Mouse (Mus musculus): ENCODE measurements around the gene Cnot10. TPM values are rescaled to one million over a fixed set of nuclear protein-coding genes. Genes with fewer than 3 reads are reported as not detected.

Gene Cnot10
- total RNA-seq, 4 experiments from 2014 or later, result 42.5 to 51.1 (median 44.4) TPM

- DNase-seq, result no peak
Observed at GRCm38 (mm10) chr9:114543882-114544753, 95.9 kb downstream of the Cnot10 start.

DNA sequence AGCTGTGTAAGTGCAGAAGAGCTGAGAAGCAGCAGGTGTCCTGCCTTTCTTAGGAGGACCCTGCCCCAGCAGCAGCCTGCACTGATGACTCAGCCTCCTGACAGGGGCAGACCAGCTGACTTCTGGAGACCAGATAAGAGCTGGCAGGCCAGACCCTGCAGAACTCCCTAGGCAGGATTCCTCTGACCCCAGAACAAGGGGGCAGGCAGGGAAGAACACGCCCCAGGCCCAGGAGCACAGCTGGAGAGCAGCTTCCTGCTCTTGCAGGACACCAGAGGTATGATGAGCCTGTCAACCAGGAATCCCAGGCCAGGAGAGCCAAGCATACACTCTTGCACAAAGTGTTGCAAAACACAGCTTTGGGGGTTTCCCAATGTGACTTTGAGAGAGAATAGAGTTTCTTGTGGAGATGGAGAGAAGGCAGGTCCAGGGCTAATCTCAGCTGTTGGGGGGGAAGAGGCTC lies 98.7 kb downstream of the Cnot10 start:
- no peak for DNase-seq

GRCm38 (mm10) chr9:114538996-114539563 lies 100.9 kb downstream of the Cnot10 start:
- no peak for DNase-seq

- DNase-seq, result no peak
Observed at GRCm38 (mm10) chr9:114536628-114537027, 103.4 kb downstream of the Cnot10 start.

Other genes with a start within 250 kb of the Cnot10 start
- gene Crtap, start 249.5 kb downstream of the Cnot10 start, total RNA-seq (2022), result 100 to 1,000 TPM; 103 to 145 (median 123) TPM
- 10 to 100 TPM; 37.0 to 40.6 (median 38.1) TPM for gene Glb1, start 239.1 kb downstream of the Cnot10 start, total RNA-seq (2022)
- gene Tmppe, start 239.1 kb downstream of the Cnot10 start, total RNA-seq (2022), result 10 to 100 TPM in 3 of 4 experiments, 1 to 10 TPM in 1; 9.2 to 11.6 (median 10.4) TPM
- gene Ccr4, start 135.3 kb downstream of the Cnot10 start, total RNA-seq (2022), result not detected
- gene C130032M10Rik, start 124.5 kb downstream of the Cnot10 start, total RNA-seq (2022), result under 1 TPM in 1 of 4 experiments, not detected in 3; 0.43 TPM
- gene Trim71, start 75.8 kb downstream of the Cnot10 start, total RNA-seq (2022), result under 1 TPM in 1 of 4 experiments, not detected in 3; 0.03 TPM
- 10 to 100 TPM; 37.9 to 45.9 (median 44.1) TPM for gene Dync1li1, start 48.6 kb upstream of the Cnot10 start, total RNA-seq (2022)
- gene Cmtm6, start 90.9 kb upstream of the Cnot10 start, total RNA-seq (2022), result 100 to 1,000 TPM in 1 of 4 experiments, 10 to 100 TPM in 3; 68.5 to 105 (median 78.0) TPM
- gene Cmtm7, start 141.7 kb upstream of the Cnot10 start, total RNA-seq (2022), result 10 to 100 TPM; 29.9 to 46.1 (median 34.1) TPM
- gene Cmtm8, start 204.0 kb upstream of the Cnot10 start, total RNA-seq (2022), result 1 to 10 TPM; 4.0 to 9.9 (median 7.0) TPM

Data from adrenal gland, adult 8-10 months (tissue).